Mouse (Mus musculus) left cerebral cortex, adult 2 months (tissue): ENCODE data around the gene Angptl6. TPM values are rescaled to one million over a fixed set of nuclear protein-coding genes. Genes with fewer than 3 reads are reported as not detected.

Source experiments
- DNase-seq, 2 experiments: peaks; one replicate each; pipeline ENCODE4 v3.0.0; 2021 to 2022; ENCODE audit warnings: low spot score in 2 of 2, mixed read lengths in 1 of 2; ENCODE audit errors: extremely low spot score in 1 of 2
- H3K27ac ChIP-seq: fragments of 200-600 bp; 2 replicates; pipeline ENCODE4 v1.8.1; 2022
- H3K4me3 ChIP-seq: fragments of 200-600 bp; 2 replicates; pipeline ENCODE4 v1.8.1; 2022
- CTCF ChIP-seq: fragments of 200-600 bp; IDR thresholded peaks from 2 replicates; pipeline ENCODE4 v1.8.1; 2022; ENCODE audit warnings: antibody characterized with exemption, mild to moderate bottlenecking, moderate library complexity
- intact Hi-C: fragments of 180-260 bp; cut with DNase I; formaldehyde crosslinking; loops from one replicate; pipeline ENCODE4 v1.15.1; 2025
- total RNA-seq, 2 experiments: library from RNA; stranded (reverse); gene quantifications; 2 replicates each; pipeline ENCODE4 v1.2.3; 2021

The Angptl6 gene
- total RNA-seq, 2 experiments from 2014 or later = 9.8 to 10.1 TPM

DNA sequence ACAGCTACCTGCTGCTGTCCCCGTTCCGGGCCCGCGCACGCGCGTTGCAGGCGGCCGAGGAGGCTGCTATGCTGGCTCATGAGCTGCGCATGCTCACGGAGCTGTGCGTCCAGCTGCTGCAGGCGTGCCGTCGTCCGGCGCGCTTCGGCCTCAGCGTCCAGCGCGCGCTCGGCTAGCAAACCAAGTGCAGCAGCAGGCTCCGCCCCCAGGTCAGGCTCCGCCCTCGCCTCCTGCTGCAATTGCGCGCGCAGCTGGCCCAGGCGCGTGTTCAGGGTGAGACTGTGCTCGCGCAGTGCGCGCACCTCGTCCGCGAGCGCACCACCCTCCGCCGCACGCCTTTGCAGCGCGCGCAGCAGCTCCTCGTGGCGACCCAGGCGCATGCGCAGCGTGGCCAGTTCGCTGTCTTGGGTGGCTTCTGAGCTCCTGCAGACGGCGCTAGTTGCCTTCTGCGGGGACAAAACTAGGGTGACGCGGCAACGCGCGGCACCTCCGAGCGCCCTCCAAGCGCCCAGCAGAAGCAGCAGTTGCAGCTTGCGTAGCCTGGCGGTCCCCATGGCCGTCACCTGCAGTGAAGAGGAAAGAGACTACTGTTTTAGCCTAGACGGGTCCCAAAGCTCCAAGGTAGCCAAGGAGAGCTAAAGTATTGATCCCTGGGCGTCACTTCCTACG, 1.4 kb downstream of the Angptl6 start:
- TF ChIP-seq CTCF = peak; percentile 78
- H3K27ac ChIP-seq = peak overlapping the region; percentile 94
- peak overlapping the region; percentile 50 for H3K4me3 ChIP-seq
- intact Hi-C loops = loop anchor here (1.0 kb wide), 2 partner anchors 9 to 20 kb away; partner anchors contain the start of gene Eif3g
- peak; percentile 99 to 100 for DNase-seq

DNA sequence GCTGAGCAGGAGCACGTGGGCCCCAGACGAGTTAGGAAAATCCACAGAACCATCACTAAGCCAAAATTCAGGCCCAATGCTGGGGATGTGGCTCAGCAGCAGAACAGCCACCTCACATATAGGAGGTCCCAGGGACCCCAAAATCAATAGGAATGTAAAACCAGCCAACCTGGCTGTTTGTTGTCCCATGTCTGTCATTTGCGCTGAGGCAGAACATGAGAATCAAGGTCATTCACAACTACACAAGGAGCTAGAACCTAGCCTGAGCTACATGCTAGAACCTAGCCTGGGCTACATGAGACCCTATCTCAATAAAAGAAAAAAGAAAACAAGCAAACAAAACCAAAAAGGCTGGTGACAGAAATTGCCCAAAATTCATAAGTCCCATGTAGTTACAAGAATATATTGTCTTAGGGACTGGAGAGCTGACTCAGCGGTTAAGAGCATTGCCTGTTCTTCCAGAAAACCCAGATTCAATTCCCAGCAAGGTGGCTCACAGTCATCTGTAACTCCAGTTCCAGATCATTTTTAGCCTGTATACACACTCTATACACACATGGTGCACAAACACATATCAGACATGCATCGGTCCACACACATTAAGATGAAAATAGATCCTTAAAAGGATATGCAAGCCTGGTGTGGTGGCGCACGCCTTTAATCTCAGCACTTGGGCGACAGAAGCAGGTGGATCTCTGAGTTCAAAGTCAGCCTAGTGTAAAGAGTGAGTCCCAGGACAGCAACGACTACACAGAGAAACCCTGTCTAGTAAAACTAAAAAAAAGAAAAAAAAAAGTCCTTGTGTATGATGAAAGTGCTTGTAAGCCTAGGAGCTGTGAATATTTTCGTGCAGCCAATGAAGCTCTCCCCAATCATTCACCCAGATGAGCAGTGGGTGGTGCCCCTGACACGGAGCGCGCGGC, 2.1 kb downstream of the Angptl6 start:
- Histone ChIP-seq H3K27ac (peak overlapping the region; percentile 78), H3K4me3 (peak overlapping the region; percentile 44)
- intact Hi-C loops = loop anchor here (1.0 kb wide), 2 partner anchors 10 to 21 kb away; partner anchors contain the start of gene Eif3g
- TF ChIP-seq CTCF = no peak
- no peak for DNase-seq

DNA sequence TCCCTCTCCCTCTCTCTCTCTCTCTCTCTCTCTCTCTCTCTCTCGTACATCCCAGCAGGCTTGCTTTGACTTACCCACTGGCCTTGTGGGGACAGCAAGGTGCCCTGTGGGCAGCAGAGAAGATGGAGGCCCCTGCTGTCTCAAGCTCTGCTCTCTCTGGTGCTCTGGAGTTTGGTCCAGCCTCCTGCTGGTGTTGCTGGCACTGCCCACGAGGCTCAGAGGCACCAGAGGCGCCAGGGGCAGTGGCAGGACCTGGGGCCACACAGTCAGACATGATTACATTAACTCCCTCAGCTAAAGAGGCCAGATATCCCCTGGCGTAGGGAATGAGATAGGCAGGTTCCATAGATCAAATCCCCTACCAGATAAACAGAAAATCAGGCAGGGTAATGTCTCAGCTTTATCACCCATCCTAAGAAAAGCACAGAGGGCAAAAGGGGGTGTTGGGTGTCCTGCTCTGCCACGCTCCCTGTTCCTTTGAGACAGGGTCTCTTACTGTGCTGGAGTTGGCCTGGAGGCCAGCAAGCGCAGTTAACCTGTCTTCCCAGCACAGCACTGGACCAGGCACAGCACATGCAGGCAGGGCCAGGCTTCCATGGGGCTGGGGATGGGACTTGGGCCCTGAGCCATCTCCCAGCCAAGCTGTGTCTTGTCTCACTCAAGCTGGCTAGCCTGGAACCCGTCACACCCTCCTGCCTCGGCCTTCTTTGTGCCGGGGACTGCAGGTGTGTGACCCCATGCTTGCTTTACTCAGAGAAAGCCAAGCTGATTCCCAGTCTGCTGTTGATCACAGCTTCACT, 3.0 kb downstream of the Angptl6 start:
- TF ChIP-seq CTCF = no peak
- no peak for DNase-seq
- intact Hi-C loops = no loop called here
- Histone ChIP-seq H3K27ac (no peak overlapping the region), H3K4me3 (no peak overlapping the region)

DNA sequence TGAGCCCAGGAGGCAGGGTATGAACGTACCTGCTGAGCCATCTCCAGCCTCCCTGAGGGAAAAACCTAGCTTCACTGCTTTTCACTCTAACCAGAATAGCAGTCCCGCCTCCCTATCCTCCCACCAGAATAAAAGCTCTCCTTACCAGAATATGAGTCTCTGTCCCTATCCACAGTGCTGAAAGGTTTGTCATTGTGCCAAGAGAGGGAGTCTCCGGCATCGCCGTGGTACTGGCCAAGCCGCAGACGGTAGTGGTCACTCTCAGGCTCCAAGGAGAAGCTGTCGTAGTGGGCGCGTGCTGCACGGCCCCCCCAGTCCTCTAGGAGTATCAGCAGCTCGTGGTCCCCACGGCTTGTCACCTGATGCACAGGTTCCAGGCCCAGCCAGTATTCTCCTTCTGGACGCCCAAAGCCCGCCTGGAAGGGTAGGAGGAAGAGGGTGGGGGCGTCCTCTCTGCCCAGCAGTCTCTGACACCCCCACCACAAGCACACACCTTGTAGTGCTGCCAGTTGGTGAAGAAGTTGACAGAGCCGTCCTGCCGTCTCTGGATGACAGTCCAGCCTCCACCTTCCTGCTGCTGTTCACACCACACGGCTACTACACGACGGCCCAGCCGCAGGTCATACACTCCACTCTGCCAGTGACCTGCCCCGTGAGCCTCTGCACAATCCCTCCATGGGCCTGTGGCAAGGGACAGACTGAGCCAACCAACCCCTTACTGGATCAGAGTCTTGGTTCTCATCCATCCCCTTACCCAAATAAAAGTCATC, 4.3 kb downstream of the Angptl6 start:
- no peak for TF ChIP-seq CTCF
- peak in 1 of 2 experiments; percentile 44 for DNase-seq
- Histone ChIP-seq H3K27ac (peak overlapping the region; percentile 72), H3K4me3 (no peak overlapping the region)
- intact Hi-C loops = no loop called here

DNA sequence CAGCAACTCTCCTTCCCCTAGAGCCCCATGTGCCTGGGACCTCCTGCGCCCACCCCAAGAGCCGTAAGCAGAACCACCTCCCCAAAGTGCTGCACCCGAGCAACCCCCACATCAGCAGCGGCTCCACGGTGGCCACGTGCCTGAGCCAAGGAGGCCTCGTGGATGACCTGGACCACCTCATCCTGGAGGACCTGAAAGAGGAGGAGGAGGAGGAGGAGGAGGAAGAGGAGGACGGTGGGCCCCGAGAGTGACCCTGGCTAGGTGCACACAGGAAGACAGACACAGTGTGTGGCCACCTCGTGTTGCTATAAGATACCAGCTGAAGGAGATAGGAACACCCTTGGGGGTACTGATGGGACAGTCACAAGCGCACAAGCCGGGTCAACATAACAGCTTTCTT, 6.0 kb downstream of the Angptl6 start:
- intact Hi-C loops = no loop called here
- no peak overlapping the region for H3K27ac ChIP-seq
- H3K4me3 ChIP-seq = no peak overlapping the region
- TF ChIP-seq CTCF = no peak
- DNase-seq = no peak

DNA sequence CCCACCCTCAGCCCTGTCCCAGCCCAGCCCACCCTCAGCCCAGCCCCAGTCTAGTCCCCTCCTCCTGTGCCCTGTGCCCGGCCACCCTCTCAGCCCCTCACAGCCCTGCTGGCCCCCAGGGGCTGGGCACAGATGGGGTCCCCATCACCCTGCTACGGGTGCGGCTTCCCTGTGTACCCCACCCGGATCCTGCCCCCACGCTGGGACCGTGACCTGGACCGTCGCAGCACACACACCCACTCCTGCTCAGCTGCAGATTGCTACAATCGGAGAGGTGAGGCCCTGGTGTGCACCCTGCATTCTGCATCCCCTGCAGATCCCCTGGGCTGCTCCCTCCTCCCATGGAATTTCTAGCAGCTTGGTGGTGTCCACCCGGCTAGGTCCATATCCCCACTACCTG, 6.5 kb downstream of the Angptl6 start:
- intact Hi-C loops = no loop called here
- H3K4me3 ChIP-seq = no peak overlapping the region
- TF ChIP-seq CTCF = no peak
- no peak overlapping the region for H3K27ac ChIP-seq
- DNase-seq = peak in 1 of 2 experiments; percentile 10

DNA sequence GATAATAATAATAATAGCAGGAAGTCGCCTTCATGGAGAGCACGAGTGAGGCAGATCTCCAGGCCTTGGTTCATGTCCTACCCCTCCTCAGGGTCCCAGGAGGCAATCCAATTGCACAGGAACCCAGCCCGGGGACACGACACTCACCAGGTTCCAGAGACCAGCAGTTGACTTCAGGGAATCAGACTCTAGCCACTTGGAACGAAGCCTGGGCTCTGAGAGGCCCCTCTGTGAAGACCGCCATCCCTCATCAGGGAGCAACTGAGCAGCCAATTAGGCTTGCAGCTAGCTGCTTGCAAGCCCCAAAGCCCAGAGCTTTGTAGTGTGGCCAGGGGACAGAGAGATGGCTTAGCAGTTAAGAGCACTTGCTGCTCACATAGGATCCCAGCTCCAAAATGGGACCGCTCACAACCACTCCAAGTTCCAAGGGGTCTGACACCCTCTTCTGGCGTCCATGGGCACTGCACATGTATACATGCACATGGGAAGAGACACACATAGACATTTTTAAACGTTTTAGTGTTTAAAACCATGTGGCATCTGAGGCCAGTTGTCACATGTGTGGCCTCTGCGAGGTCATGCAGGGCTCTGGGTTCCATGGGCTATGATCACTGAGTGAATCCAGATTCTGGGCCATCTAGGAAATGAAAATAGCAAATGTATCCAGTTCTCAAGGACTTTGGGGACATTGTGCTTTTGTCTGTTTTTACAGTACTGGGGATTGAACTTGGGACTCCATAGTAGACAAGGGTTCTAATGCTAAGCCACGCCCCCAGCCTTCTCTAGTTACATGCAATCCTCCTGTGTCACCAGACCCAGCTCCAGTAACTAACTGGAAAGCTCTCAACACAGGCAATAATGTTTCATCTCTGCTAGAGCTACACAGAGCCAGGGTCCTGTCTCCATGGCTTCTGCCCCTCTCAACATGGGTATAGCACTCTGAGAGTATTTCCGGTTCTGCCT, 9.0 kb downstream of the Angptl6 start:
- TF ChIP-seq CTCF = peak; percentile 27
- no peak for DNase-seq
- Histone ChIP-seq H3K4me3 (no peak overlapping the region), H3K27ac (no peak overlapping the region)
- intact Hi-C loops = no loop called here

DNA sequence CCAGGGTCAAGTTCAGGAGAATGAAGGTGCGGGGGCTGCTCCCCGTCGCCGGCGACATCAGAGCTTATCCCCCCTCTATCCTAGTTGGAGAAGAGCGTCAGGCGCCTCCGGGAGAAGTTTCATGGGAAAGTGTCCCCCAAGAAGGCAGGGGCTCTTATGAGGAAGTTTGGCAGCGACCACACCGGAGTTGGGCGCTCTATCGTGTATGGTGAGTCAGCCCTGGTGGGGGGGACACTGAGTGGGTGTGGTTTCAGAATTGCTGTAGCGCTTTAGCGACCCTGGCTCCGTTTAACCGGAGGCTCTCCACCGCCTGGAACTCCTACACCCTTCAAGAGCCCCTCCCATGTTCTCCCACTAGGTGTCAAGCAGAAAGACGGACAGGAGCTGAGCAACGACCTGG, 10.3 kb downstream of the Angptl6 start:
- no peak for TF ChIP-seq CTCF
- intact Hi-C loops = no loop called here
- Histone ChIP-seq H3K27ac (peak overlapping the region; percentile 90; the same call in 1 of the 2 replicates), H3K4me3 (peak overlapping the region; percentile 61)
- no peak for DNase-seq

DNA sequence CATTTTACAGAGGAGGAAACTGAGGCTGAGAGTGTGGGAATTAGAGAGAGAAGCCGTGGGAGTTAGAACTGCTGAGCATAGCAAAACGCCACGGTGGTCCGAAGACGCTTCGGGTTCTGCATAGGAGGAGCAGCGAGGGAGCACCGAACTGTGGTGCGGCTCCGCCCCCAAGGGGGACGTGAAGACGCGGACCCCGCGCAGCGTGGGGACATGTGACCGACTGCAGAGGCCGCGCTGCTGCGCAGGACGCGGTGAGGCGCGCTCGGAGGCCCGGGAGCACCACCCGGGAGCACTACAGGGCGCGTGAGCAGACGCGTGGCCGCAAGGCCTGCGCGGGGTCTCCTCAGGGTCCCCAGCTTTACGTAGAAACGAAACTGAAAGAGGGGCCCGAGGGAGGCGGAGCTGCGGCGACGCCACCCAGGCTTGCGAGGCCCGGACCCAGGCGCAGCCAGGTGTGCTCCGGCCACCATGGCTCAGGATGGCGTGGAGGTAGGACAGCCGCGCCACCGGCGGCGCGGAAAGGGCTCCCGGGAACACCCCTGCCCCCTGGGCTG, 11.0 kb downstream of the Angptl6 start, which contains the start of gene A230050P20Rik:
TSS of gene A230050P20Rik (plus strand) at position 195 of the 554 bp plus-strand sequence.
- Histone ChIP-seq H3K27ac (peak within 1 kb of the TSS; percentile 90), H3K4me3 (peak within 1 kb of the TSS; percentile 61)
- no peak for TF ChIP-seq CTCF
- intact Hi-C loops = no loop called here
- DNase-seq = peak; percentile 78 to 82

DNA sequence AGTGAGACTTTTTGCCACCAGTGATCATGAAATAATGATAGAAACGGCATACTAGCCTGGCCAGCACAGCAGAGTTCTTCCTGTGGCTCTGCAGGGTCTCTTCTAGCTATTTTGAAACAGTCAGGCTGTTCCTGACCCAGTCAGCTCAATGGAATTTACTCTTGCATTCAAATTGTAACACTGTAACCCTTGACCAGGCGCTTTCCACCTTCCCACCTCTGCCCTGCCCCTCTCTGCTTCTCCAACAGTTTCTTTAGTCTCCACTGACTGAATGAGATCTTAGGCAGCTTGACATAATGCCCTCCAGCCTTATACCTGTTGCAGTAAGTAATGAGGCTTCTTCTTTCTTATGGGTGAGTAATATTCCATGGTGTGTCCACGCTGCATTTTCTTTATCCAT, 12.6 kb downstream of the Angptl6 start:
- no peak for DNase-seq
- no peak for TF ChIP-seq CTCF
- no peak overlapping the region for H3K4me3 ChIP-seq
- H3K27ac ChIP-seq = no peak overlapping the region
- intact Hi-C loops = no loop called here
